Mouse (Mus musculus) forebrain, embryonic 13.5 days (tissue): ENCODE measurements around the gene Tmem131. TPM values are rescaled to one million over a fixed set of nuclear protein-coding genes. Genes with fewer than 3 reads are reported as not detected.

ENCODE experiments used
- ATAC-seq: fragments of 200-750 bp; cut with Nextera tagmentation; 2 replicates; pipeline ENCODE4 v1.8.0; 2017
- H3K27ac ChIP-seq: fragments of 300-500 bp; sonication (generic); 2 replicates; pipeline ENCODE4 v1.5.1; 2015; ENCODE audit warnings: inconsistent platforms, mild to moderate bottlenecking, moderate library complexity
- H3K27me3 ChIP-seq: fragments of 300-500 bp; sonication (generic); 2 replicates; pipeline ENCODE4 v1.6.1; 2015; ENCODE audit warnings: mild to moderate bottlenecking, inconsistent platforms
- H3K36me3 ChIP-seq: fragments of 300-500 bp; sonication (generic); 2 replicates; pipeline ENCODE4 v1.6.1; 2015; ENCODE audit warnings: mild to moderate bottlenecking, inconsistent platforms; ENCODE audit not compliant: poor library complexity, severe bottlenecking
- H3K4me1 ChIP-seq: fragments of 300-500 bp; sonication (generic); 2 replicates; pipeline ENCODE4 v1.6.1; 2015; ENCODE audit warnings: inconsistent platforms
- H3K4me2 ChIP-seq: fragments of 300-500 bp; sonication (generic); 2 replicates; pipeline ENCODE4 v1.6.1; 2015; ENCODE audit warnings: inconsistent platforms, mild to moderate bottlenecking, moderate library complexity
- H3K4me3 ChIP-seq: fragments of 300-500 bp; sonication (generic); 2 replicates; pipeline ENCODE4 v1.5.1; 2015; ENCODE audit warnings: mild to moderate bottlenecking, inconsistent platforms
- H3K9ac ChIP-seq: fragments of 300-500 bp; sonication (generic); 2 replicates; pipeline ENCODE4 v1.6.1; 2015; ENCODE audit warnings: mild to moderate bottlenecking, inconsistent platforms
- H3K9me3 ChIP-seq: fragments of 300-500 bp; sonication (generic); replicated peaks from 2 replicates; pipeline ENCODE4 v1.6.1; 2016; ENCODE audit warnings: inconsistent platforms
- WGBS: fragments of 180-500 bp; shearing (Covaris S2); methylation state at CpG from one replicate; pipeline ENCODE4 v1.1.7; 2015; 5-methylcytosine and 5-hydroxymethylcytosine counted together
- polyA plus RNA-seq: library from polyadenylated mRNA; unstranded; fragments of >200 nt; fragmentation: Nextera tagmentation; extraction: Ambion mirVana; gene quantifications from 2 replicates; pipeline ENCODE4 v1.2.1, GENCODE M21; 2015

The Tmem131 gene
- polyA plus RNA-seq, 1 experiment from 2014 or later, result 12.0 TPM

DNA sequence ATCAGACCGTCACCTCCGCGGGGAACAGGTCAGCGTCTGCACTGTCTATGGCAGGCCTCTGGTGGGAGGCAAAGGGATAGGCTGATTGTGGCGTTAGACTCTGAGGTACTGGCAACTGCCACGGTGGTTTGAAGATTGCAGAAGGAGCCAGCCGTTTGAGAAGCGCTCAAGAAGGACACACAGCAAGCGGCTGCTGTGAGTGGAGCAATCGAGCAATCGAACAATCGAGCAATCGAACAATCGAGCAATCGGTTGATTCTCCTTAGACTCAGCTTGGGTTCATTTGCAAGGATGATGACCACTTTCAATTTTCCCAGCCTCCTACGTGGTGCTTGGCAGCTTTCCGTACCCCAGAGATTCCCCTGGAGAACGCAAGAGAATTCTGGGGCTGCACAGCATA, 184.4 kb downstream of the Tmem131 start:
- H3K4me1 ChIP-seq, result no peaks in the 10 kb centered on the region
- WGBS, result 86% methylated on average over 18 of the region's 18 CpGs
- no peak for ATAC-seq
- H3K9me3 ChIP-seq, result no peaks in the 10 kb centered on the region
- no peaks in the 10 kb centered on the region for H3K36me3 ChIP-seq
- H3K4me2 ChIP-seq, result no peak overlapping the region
- H3K9ac ChIP-seq, result no peak overlapping the region
- no peak overlapping the region for H3K27ac ChIP-seq
- H3K27me3 ChIP-seq, result no peaks in the 10 kb centered on the region
- no peak overlapping the region for H3K4me3 ChIP-seq

DNA sequence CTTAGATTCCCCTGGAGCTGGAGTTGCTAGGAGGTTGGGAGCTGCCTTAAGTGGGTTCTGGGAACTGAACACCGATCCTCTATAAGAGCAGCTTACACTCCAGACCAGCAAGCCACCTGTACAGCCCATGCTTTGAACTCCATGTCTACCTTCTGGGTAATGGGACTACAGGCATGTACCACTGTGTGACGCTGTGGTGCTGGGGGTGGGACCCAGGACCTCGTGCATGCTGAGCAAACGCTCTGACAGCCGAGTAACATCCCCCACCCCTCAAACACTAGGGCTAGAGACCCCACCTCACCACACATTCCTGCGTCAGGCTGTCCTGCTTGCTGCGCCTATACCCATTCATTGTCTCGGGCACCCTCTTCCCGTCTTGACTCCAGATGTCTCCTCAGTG, 184.9 kb downstream of the Tmem131 start:
- Histone ChIP-seq H3K4me2 (no peak overlapping the region), H3K4me1 (no peaks in the 10 kb centered on the region)
- WGBS, result 91% methylated on average over 9 of the region's 9 CpGs

DNA sequence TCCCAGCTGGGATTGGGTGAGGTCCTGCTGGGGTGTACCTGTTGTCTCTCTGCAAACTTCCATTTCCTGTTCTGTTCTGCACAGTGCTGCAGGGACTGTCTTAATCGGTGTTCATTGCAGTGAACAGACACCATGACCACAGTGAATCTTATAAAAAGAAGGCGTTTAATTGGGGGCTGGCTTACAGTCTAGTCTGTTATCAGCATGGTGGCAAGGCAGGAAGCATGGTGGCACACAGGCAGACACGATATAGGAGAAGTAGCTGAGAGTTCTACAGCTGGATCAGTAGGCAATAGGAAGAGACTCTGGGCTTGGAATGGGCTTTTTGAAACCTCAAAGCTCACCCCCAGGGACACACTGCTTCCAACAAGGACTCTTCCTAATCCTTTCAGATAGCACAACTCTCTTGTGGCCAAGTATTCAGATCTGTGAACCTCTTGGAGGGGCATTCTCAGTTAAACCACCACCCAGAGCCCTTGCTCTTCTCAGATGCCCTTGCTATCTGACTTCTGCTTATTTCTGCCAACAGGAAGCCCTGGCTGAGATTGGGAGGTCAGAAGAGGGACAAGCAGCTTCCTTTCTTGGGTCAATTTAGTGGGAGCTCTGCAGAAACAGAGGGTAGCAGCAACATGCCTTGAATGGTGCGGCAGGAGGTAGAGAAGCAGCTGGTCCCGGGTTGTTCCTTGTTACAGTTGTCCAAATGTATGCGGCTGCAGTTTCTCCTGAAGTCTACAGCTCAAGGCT, 189.4 kb downstream of the Tmem131 start:
- H3K4me1 ChIP-seq, result no peaks in the 10 kb centered on the region
- no peak overlapping the region for H3K9ac ChIP-seq
- H3K36me3 ChIP-seq, result no peaks in the 10 kb centered on the region
- no peaks in the 10 kb centered on the region for H3K9me3 ChIP-seq
- no peaks in the 10 kb centered on the region for H3K27me3 ChIP-seq
- H3K4me3 ChIP-seq, result no peak overlapping the region
- no peak overlapping the region for H3K4me2 ChIP-seq
- ATAC-seq, result no peak
- no peak overlapping the region for H3K27ac ChIP-seq
- 87% methylated on average over 6 of the region's 6 CpGs for whole genome bisulfite sequencing

More for the DNA sequence above, 184.9 kb downstream of the Tmem131 start:
- H3K36me3 ChIP-seq, result no peaks in the 10 kb centered on the region
- H3K4me3 ChIP-seq, result no peak overlapping the region
- no peak overlapping the region for H3K27ac ChIP-seq
- no peaks in the 10 kb centered on the region for H3K9me3 ChIP-seq
- no peaks in the 10 kb centered on the region for H3K27me3 ChIP-seq
- ATAC-seq, result no peak
- no peak overlapping the region for H3K9ac ChIP-seq

DNA sequence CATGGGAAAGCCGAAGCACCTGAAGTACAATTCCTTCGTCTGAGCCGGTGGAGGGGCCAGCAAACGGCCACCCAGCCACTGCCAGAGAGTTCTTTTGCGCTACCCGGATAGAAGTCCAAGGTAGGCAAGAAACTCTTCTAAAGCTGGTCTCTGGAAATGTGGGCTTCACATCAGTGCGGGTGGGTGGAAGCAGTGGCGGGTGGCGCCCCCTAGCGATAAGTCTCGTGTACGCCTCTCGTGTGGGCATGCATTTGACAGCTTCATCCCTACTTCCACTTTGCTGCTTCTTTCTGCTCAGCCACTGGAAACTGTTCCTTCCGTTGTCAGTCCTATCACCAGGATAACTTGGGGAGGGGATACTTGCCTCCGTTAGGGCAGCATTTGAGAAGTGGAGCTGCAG, 197.0 kb downstream of the Tmem131 start:
- Histone ChIP-seq H3K9me3 (no peaks in the 10 kb centered on the region), H3K4me1 (peaks cover 6% of the 10 kb centered on the region)

DNA sequence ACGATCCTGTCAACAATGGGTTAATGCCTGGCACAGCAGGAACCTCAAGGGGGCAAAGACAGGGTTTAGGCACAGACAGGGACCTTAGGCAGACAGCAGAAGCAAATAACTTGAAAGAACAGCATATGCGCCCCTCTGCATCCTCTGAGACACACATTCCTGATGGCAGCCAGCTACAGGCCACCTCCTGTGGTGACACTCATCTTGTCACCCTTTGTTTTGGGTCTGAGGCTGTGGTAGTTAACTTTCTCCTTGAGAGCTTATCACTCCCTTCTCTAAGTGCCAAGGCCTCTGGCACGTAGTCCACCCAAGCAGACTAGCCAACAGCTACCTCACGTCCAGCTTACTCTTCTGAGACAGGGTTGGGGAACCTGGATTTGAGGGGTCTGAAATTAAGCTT, 197.8 kb downstream of the Tmem131 start:
- Histone ChIP-seq H3K27ac (no peak overlapping the region), H3K9me3 (no peaks in the 10 kb centered on the region), H3K36me3 (no peaks in the 10 kb centered on the region), H3K4me1 (peaks cover 6% of the 10 kb centered on the region), H3K27me3 (peaks cover 3% of the 10 kb centered on the region), H3K4me2 (no peak overlapping the region), H3K4me3 (no peak overlapping the region), H3K9ac (no peak overlapping the region)
- ATAC-seq, result no peak
- 33% methylated on average over 4 of the region's 4 CpGs for WGBS

More for the DNA sequence above, 197.0 kb downstream of the Tmem131 start:
- H3K9ac ChIP-seq, result no peak overlapping the region
- H3K36me3 ChIP-seq, result no peaks in the 10 kb centered on the region
- no peak overlapping the region for H3K4me3 ChIP-seq
- H3K27ac ChIP-seq, result no peak overlapping the region
- 41% methylated on average over 15 of the region's 15 CpGs for WGBS
- ATAC-seq, result no peak
- no peak overlapping the region for H3K4me2 ChIP-seq
- peaks cover 3% of the 10 kb centered on the region for H3K27me3 ChIP-seq

- WGBS, result 22% methylated on average over 17 of the region's 17 CpGs
- peaks cover 6% of the 10 kb centered on the region for H3K4me1 ChIP-seq
- peaks cover 3% of the 10 kb centered on the region for H3K27me3 ChIP-seq
- H3K27ac ChIP-seq, result no peak overlapping the region
- peak; percentile 84 for ATAC-seq
- H3K9ac ChIP-seq, result peak overlapping the region; percentile 16; the same call in 1 of the 2 replicates
- H3K9me3 ChIP-seq, result no peaks in the 10 kb centered on the region
- H3K36me3 ChIP-seq, result no peaks in the 10 kb centered on the region
- H3K4me3 ChIP-seq, result peak overlapping the region; percentile 27
- H3K4me2 ChIP-seq, result peak overlapping the region; percentile 54
Observed at GRCm38 (mm10) chr1:36744268-36744944, 199.1 kb downstream of the Tmem131 start.

- 79% methylated on average over 9 of the region's 9 CpGs for WGBS
- Histone ChIP-seq H3K9ac (no peak overlapping the region), H3K4me3 (no peak overlapping the region), H3K27me3 (peaks cover 3% of the 10 kb centered on the region), H3K4me1 (peaks cover 6% of the 10 kb centered on the region), H3K4me2 (no peak overlapping the region), H3K36me3 (no peaks in the 10 kb centered on the region), H3K9me3 (no peaks in the 10 kb centered on the region), H3K27ac (no peak overlapping the region)
- no peak for ATAC-seq
Observed at GRCm38 (mm10) chr1:36743046-36743445, 200.4 kb downstream of the Tmem131 start.

Other genes with a start within 250 kb of the Tmem131 start
- gene 4933424G06Rik, start 233.5 kb downstream of the Tmem131 start, polyA plus RNA-seq, result 0.69 TPM in 1 of 2 replicates, not detected in the other
- gene Actr1b, start 229.2 kb downstream of the Tmem131 start, polyA plus RNA-seq, result 88.0 and 95.6 TPM in 2 replicates
- gene Zap70, start 181.9 kb downstream of the Tmem131 start, polyA plus RNA-seq, result 0.71 and 1.1 TPM in 2 replicates
- 0.88 and 1.2 TPM in 2 replicates for gene Vwa3b, start 82.9 kb upstream of the Tmem131 start, polyA plus RNA-seq